Mouse (Mus musculus) neural tube, embryonic 11.5 days (tissue): Measurements from ENCODE around the gene Ttc17. TPM values are rescaled to one million over a fixed set of nuclear protein-coding genes. Genes with fewer than 3 reads are reported as not detected.
A peak's percentile ranks its signal among the peaks of the same experiment; 100 is the strongest.

ENCODE experiments used
- ATAC-seq: fragments of 200-750 bp; cut with Nextera tagmentation; 2 replicates; pipeline ENCODE4 v1.8.0; 2017; ENCODE audit warnings: moderate number of reproducible peaks, mild to moderate bottlenecking, moderate TSS enrichment, moderate library complexity; ENCODE audit not compliant: insufficient read depth, low FRiP score, low TSS enrichment
- DNase-seq: peaks from one replicate; pipeline ENCODE4 v3.0.0-alpha.2; 2015; ENCODE audit warnings: low spot score
- H3K27ac ChIP-seq: fragments of 300-500 bp; sonication (generic); 2 replicates; pipeline ENCODE4 v1.5.1; 2014; ENCODE audit warnings: low read depth, mild to moderate bottlenecking, low read length
- H3K27me3 ChIP-seq: fragments of 300-500 bp; sonication (generic); 2 replicates; pipeline ENCODE4 v1.6.1; 2014; ENCODE audit warnings: mild to moderate bottlenecking, low read length, mixed read lengths; ENCODE audit not compliant: control insufficient read depth, insufficient read depth
- H3K36me3 ChIP-seq: fragments of 300-500 bp; sonication (generic); 2 replicates; pipeline ENCODE4 v1.6.1; 2014; ENCODE audit warnings: mild to moderate bottlenecking, low read length, moderate library complexity, mixed read lengths; ENCODE audit not compliant: control insufficient read depth, insufficient read depth
- H3K4me1 ChIP-seq: fragments of 300-500 bp; sonication (generic); 2 replicates; pipeline ENCODE4 v1.6.1; 2014; ENCODE audit warnings: low read length, mixed read lengths; ENCODE audit not compliant: control insufficient read depth, insufficient read depth
- H3K4me2 ChIP-seq: fragments of 300-500 bp; sonication (generic); 2 replicates; pipeline ENCODE4 v1.6.1; 2014; ENCODE audit warnings: low read depth, mild to moderate bottlenecking, moderate library complexity
- H3K4me3 ChIP-seq: fragments of 300-500 bp; sonication (generic); 2 replicates; pipeline ENCODE4 v1.5.1; 2014; ENCODE audit warnings: low read depth, low read length
- H3K9ac ChIP-seq: fragments of 300-500 bp; sonication (generic); 2 replicates; pipeline ENCODE4 v1.6.1; 2014; ENCODE audit warnings: mild to moderate bottlenecking, low read length
- H3K9me3 ChIP-seq: fragments of 300-500 bp; sonication (generic); 2 replicates; pipeline ENCODE4 v1.6.1; 2016; ENCODE audit warnings: low read length; ENCODE audit not compliant: control insufficient read depth
- WGBS: fragments of 180-500 bp; shearing (Covaris S2); extraction: QIAGEN DNeasy Blood & Tissue Kit; methylation state at CpG from one replicate; pipeline ENCODE4 v1.1.7; 2014; 5-methylcytosine and 5-hydroxymethylcytosine counted together
- microRNA counts: library from miRNA; unstranded; fragments of <30 nt; microRNA quantifications from one replicate; lab custom pipeline; 2015
- microRNA-seq: library from miRNA; unstranded; fragments of <30 nt; microRNA quantifications from one replicate; pipeline ENCODE4, GENCODE M21; 2016
- polyA plus RNA-seq: library from polyadenylated mRNA; unstranded; fragments of >200 nt; fragmentation: Nextera tagmentation; extraction: Ambion mirVana; gene quantifications from 2 replicates; pipeline ENCODE4 v1.2.1, GENCODE M21; 2014

The Ttc17 gene
- polyA plus RNA-seq, 1 experiment from 2014 or later: 13.7 TPM

GRCm38 (mm10) chr2:94264631-94265098, 141.8 kb downstream of the Ttc17 start:
- ATAC-seq (peak; percentile 50; the same call in 1 of the 2 replicates), DNase-seq (peak; percentile 61)
- H3K36me3 ChIP-seq: no peaks in the 10 kb centered on the region
- no peak overlapping the region for H3K9ac ChIP-seq
- no peaks in the 10 kb centered on the region for H3K9me3 ChIP-seq
- H3K4me1 ChIP-seq: peaks cover 20% of the 10 kb centered on the region
- no peaks in the 10 kb centered on the region for H3K27me3 ChIP-seq
- peak overlapping the region; percentile 29 for H3K4me3 ChIP-seq
- no peak overlapping the region for H3K27ac ChIP-seq
- whole genome bisulfite sequencing: under 1% methylated on average over 12 of the region's 12 CpGs
- H3K4me2 ChIP-seq: peak overlapping the region; percentile 59

GRCm38 (mm10) chr2:94264006-94264405, 142.5 kb downstream of the Ttc17 start:
- Histone ChIP-seq H3K9me3 (no peaks in the 10 kb centered on the region), H3K4me3 (peak overlapping the region; percentile 29), H3K9ac (no peak overlapping the region), H3K4me1 (peaks cover 20% of the 10 kb centered on the region), H3K27me3 (no peaks in the 10 kb centered on the region), H3K36me3 (no peaks in the 10 kb centered on the region), H3K4me2 (peak overlapping the region; percentile 59), H3K27ac (no peak overlapping the region)
- WGBS: 3% methylated on average over 2 of the region's 2 CpGs
- DNase-seq (no peak), ATAC-seq (no peak)

- no peaks in the 10 kb centered on the region for H3K27me3 ChIP-seq
- peak overlapping the region; percentile 41 for H3K4me2 ChIP-seq
- H3K4me3 ChIP-seq: peak overlapping the region; percentile 7
- ATAC-seq (no peak), DNase-seq (peak; percentile 52)
- H3K36me3 ChIP-seq: no peaks in the 10 kb centered on the region
- no peaks in the 10 kb centered on the region for H3K9me3 ChIP-seq
- no peak overlapping the region for H3K9ac ChIP-seq
- no peak overlapping the region for H3K27ac ChIP-seq
- 1% methylated on average over 14 of the region's 14 CpGs for WGBS
- H3K4me1 ChIP-seq: peaks cover 20% of the 10 kb centered on the region
Observed at GRCm38 (mm10) chr2:94263530-94263937, 143.0 kb downstream of the Ttc17 start.

GRCm38 (mm10) chr2:94262917-94263529, 143.5 kb downstream of the Ttc17 start:
- H3K4me1 ChIP-seq: peaks cover 20% of the 10 kb centered on the region
- no peaks in the 10 kb centered on the region for H3K9me3 ChIP-seq
- DNase-seq (no peak), ATAC-seq (no peak)
- peak overlapping the region; percentile 41 for H3K4me2 ChIP-seq
- 4% methylated on average over 10 of the region's 13 CpGs for WGBS
- no peak overlapping the region for H3K27ac ChIP-seq
- peak overlapping the region; percentile 7 for H3K4me3 ChIP-seq
- H3K9ac ChIP-seq: no peak overlapping the region
- H3K27me3 ChIP-seq: no peaks in the 10 kb centered on the region
- H3K36me3 ChIP-seq: no peaks in the 10 kb centered on the region

- no peaks in the 10 kb centered on the region for H3K4me1 ChIP-seq
- DNase-seq: no peak
- no peaks in the 10 kb centered on the region for H3K27me3 ChIP-seq
- WGBS: 23% methylated on average over 3 of the region's 3 CpGs
- ATAC-seq: no peak
- H3K4me3 ChIP-seq: no peak overlapping the region
- no peak overlapping the region for H3K9ac ChIP-seq
- H3K36me3 ChIP-seq: no peaks in the 10 kb centered on the region
- H3K27ac ChIP-seq: no peak overlapping the region
- no peaks in the 10 kb centered on the region for H3K9me3 ChIP-seq
- H3K4me2 ChIP-seq: no peak overlapping the region
Observed at GRCm38 (mm10) chr2:94254102-94254501, 152.4 kb downstream of the Ttc17 start.

MicroRNA genes within 50 kb of the gene (microRNA counts, 519-probe panel; counts per million panel counts)
- 171 counts per million, percentile 57 among the panel's probes with 10 or more counts for microRNA mmu-miR-670 (lab: Ali Mortazavi, UCI)

Small RNA genes lying within 50 kb of the gene (microRNA-seq; reads per million reads assigned to microRNA genes)
- gene Mir670: 41.1 reads per million, percentile 37 among the genes with 10 or more reads in this experiment

Other genes starting within 250 kb of the Ttc17 start
- 120 and 122 TPM in 2 replicates for gene Hsd17b12, start 248.7 kb downstream of the Ttc17 start, polyA plus RNA-seq
- gene Api5, start 31.4 kb upstream of the Ttc17 start, polyA plus RNA-seq: 229 and 238 TPM in 2 replicates